Mouse (Mus musculus) MEL (cell line): ENCODE results near the gene Exog. TPM values are rescaled to one million over a fixed set of nuclear protein-coding genes. Genes with fewer than 3 reads are reported as not detected.

Source experiments
- DNase-seq: peaks from one replicate; pipeline ENCODE4 v3.0.0; 2011; ENCODE audit warnings: low read depth, low spot score
- H3K27ac ChIP-seq: 2 replicates; pipeline ENCODE4 v1.5.1; 2012; ENCODE audit warnings: low read depth, mild to moderate bottlenecking, control low read depth, low read length, moderate library complexity; ENCODE audit not compliant: control insufficient read depth
- H3K27me3 ChIP-seq, 2 experiments: fragments of 150-350 bp in 1 of 2; sonication (generic) in 1 of 2; 2 replicates each; pipeline ENCODE4 v1.6.1; 2012; ENCODE audit warnings: low read length in 2 of 2, mild to moderate bottlenecking in 2 of 2, improper control_type of control experiment in 1 of 2, moderate library complexity in 1 of 2; ENCODE audit not compliant: insufficient read depth in 2 of 2, control insufficient read depth in 1 of 2
- H3K36me3 ChIP-seq, 2 experiments: 2 replicates each; pipeline ENCODE4 v1.6.1; 2012 to 2014; ENCODE audit warnings: low read length in 2 of 2, improper control_type of control experiment in 1 of 2, inconsistent platforms in 1 of 2, mild to moderate bottlenecking in 1 of 2; ENCODE audit not compliant: insufficient read depth in 2 of 2, control insufficient read depth in 1 of 2
- H3K4me1 ChIP-seq, 2 experiments: fragments of 150-350 bp in 1 of 2; sonication (generic) in 1 of 2; 2 replicates each; pipeline ENCODE4 v1.6.1; 2012; ENCODE audit warnings: low read length in 2 of 2, improper control_type of control experiment in 1 of 2, mild to moderate bottlenecking in 1 of 2; ENCODE audit not compliant: insufficient read depth in 2 of 2, control insufficient read depth in 1 of 2
- H3K4me3 ChIP-seq, 2 experiments: fragments of 150-350 bp in 1 of 2; sonication (generic) in 1 of 2; 2 replicates each; pipeline ENCODE4 v1.5.1; 2012; ENCODE audit warnings: low read depth in 2 of 2, low read length in 2 of 2, mild to moderate bottlenecking in 2 of 2, moderate library complexity in 2 of 2, control low read depth in 1 of 2, improper control_type of control experiment in 1 of 2; ENCODE audit not compliant: control insufficient read depth in 1 of 2, insufficient read depth in 1 of 2
- H3K79me2 ChIP-seq: 2 replicates; pipeline ENCODE4 v1.6.1; 2012; ENCODE audit warnings: mild to moderate bottlenecking, low read length, moderate library complexity; ENCODE audit not compliant: control insufficient read depth, poor library complexity, insufficient read depth
- H3K9ac ChIP-seq: 2 replicates; pipeline ENCODE4 v1.6.1; 2012; ENCODE audit warnings: low read depth, mild to moderate bottlenecking, control low read depth, low read length, moderate library complexity; ENCODE audit not compliant: control insufficient read depth, poor library complexity, severe bottlenecking
- H3K9me3 ChIP-seq: fragments of 150-350 bp; sonication (generic); replicated peaks from 2 replicates; pipeline ENCODE4 v1.6.1; 2012; ENCODE audit warnings: mild to moderate bottlenecking, low read length, improper control_type of control experiment, moderate library complexity; ENCODE audit not compliant: insufficient read depth
- BHLHE40 ChIP-seq: IDR thresholded peaks from 2 replicates; pipeline ENCODE4 v1.6.1; 2012; ENCODE audit warnings: low read depth, mild to moderate bottlenecking, inconsistent platforms, low read length, improper control_type of control experiment, borderline replicate concordance
- CHD1 ChIP-seq: IDR thresholded peaks from 2 replicates; pipeline ENCODE4 v1.6.1; 2012; ENCODE audit warnings: low read depth, mild to moderate bottlenecking, inconsistent platforms, low read length, improper control_type of control experiment
- CTCF ChIP-seq, 3 experiments: IDR thresholded peaks in 2 of 3; conservative IDR thresholded peaks in 1 of 3; 2 replicates each; pipeline ENCODE4 v1.5.1; 2011 to 2012; ENCODE audit warnings: low read length in 3 of 3, low read depth in 2 of 3, mild to moderate bottlenecking in 2 of 3, improper control_type of control experiment in 1 of 3, inconsistent platforms in 1 of 3, mixed read lengths in 1 of 3, moderate library complexity in 1 of 3; ENCODE audit not compliant: control insufficient read depth in 1 of 3, insufficient read depth in 1 of 3, poor library complexity in 1 of 3, severe bottlenecking in 1 of 3
- E2F4 ChIP-seq: IDR thresholded peaks from 2 replicates; pipeline ENCODE4 v1.6.1; 2011; ENCODE audit warnings: low read depth, low read length, improper control_type of control experiment, borderline replicate concordance
- EP300 ChIP-seq, 2 experiments: IDR thresholded peaks; 2 replicates each; pipeline ENCODE4 v1.6.1; 2011; ENCODE audit warnings: improper control_type of control experiment in 2 of 2, low read length in 2 of 2, low read depth in 1 of 2, mild to moderate bottlenecking in 1 of 2
- ETS1 ChIP-seq: IDR thresholded peaks from 2 replicates; pipeline ENCODE4 v1.6.1; 2012; ENCODE audit warnings: low read depth, mild to moderate bottlenecking, inconsistent platforms, low read length, improper control_type of control experiment, moderate library complexity
- GABPA ChIP-seq: IDR thresholded peaks from 2 replicates; pipeline ENCODE4 v1.6.1; 2012; ENCODE audit warnings: low read depth, mild to moderate bottlenecking, inconsistent platforms, low read length, improper control_type of control experiment, moderate library complexity
- GATA1 ChIP-seq: IDR thresholded peaks from 2 replicates; pipeline ENCODE4 v1.6.1; 2011; ENCODE audit warnings: low read depth, low read length, improper control_type of control experiment
- HCFC1 ChIP-seq: IDR thresholded peaks from 2 replicates; pipeline ENCODE4 v1.6.1; 2012; ENCODE audit warnings: low read depth, mild to moderate bottlenecking, inconsistent platforms, low read length, improper control_type of control experiment, moderate library complexity
- JUND ChIP-seq: IDR thresholded peaks from 2 replicates; pipeline ENCODE4 v1.6.1; 2011; ENCODE audit warnings: low read depth, mild to moderate bottlenecking, improper control_type of control experiment, low read length
- KAT2A ChIP-seq: conservative IDR thresholded peaks from 2 replicates; pipeline ENCODE4 v1.6.1; 2012; ENCODE audit warnings: low read depth, low read length, improper control_type of control experiment, inconsistent platforms
- MAFK ChIP-seq: IDR thresholded peaks from 2 replicates; pipeline ENCODE4 v1.6.1; 2011; ENCODE audit warnings: low read depth, mild to moderate bottlenecking, low read length, improper control_type of control experiment, borderline replicate concordance
- MEF2A ChIP-seq: IDR thresholded peaks from 2 replicates; pipeline ENCODE4 v1.6.1; 2014; ENCODE audit warnings: low read depth, mild to moderate bottlenecking, inconsistent platforms, low read length, improper control_type of control experiment; ENCODE audit not compliant: poor library complexity, insufficient replicate concordance, severe bottlenecking; ENCODE audit errors: extremely low read depth
- MYC ChIP-seq: IDR thresholded peaks from 2 replicates; pipeline ENCODE4 v1.6.1; 2011; ENCODE audit warnings: low read depth, mild to moderate bottlenecking, low read length, improper control_type of control experiment, moderate library complexity
- NELFE ChIP-seq: IDR thresholded peaks from 2 replicates; pipeline ENCODE4 v1.6.1; 2011; ENCODE audit warnings: low read depth, low read length, improper control_type of control experiment
- POLR2AphosphoS2 ChIP-seq: IDR thresholded peaks from 2 replicates; pipeline ENCODE4 v1.6.1; 2011; ENCODE audit warnings: low read length, improper control_type of control experiment
- POLR2AphosphoS5 ChIP-seq: IDR thresholded peaks from 2 replicates; pipeline ENCODE4 v1.6.1; 2012; ENCODE audit warnings: low read depth, borderline replicate concordance, mild to moderate bottlenecking, inconsistent platforms, low read length, moderate library complexity, mixed read lengths
- SIN3A ChIP-seq: IDR thresholded peaks from 2 replicates; pipeline ENCODE4 v1.6.1; 2012; ENCODE audit warnings: low read length, improper control_type of control experiment, inconsistent platforms
- TAL1 ChIP-seq: IDR thresholded peaks from 2 replicates; pipeline ENCODE4 v1.6.1; 2012; ENCODE audit warnings: mild to moderate bottlenecking, inconsistent platforms, low read length, moderate library complexity, mixed read lengths
- TBP ChIP-seq: IDR thresholded peaks from 2 replicates; pipeline ENCODE4 v1.8.0; 2011; ENCODE audit warnings: low read depth, low read length, improper control_type of control experiment
- TCF12 ChIP-seq: IDR thresholded peaks from 2 replicates; pipeline ENCODE4 v1.6.1; 2014; ENCODE audit warnings: low read depth, mild to moderate bottlenecking, inconsistent platforms, low read length, improper control_type of control experiment, moderate library complexity
- UBTF ChIP-seq: IDR thresholded peaks from 2 replicates; pipeline ENCODE4 v1.6.1; 2012; ENCODE audit warnings: low read depth, mild to moderate bottlenecking, inconsistent platforms, low read length, improper control_type of control experiment, moderate library complexity, borderline replicate concordance; ENCODE audit not compliant: insufficient read depth
- USF1 ChIP-seq: IDR thresholded peaks from 2 replicates; pipeline ENCODE4 v1.6.1; 2014; ENCODE audit warnings: low read depth, mild to moderate bottlenecking, inconsistent platforms, low read length, improper control_type of control experiment, moderate library complexity
- ZKSCAN1 ChIP-seq: IDR thresholded peaks from 2 replicates; pipeline ENCODE4 v1.6.1; 2012; ENCODE audit warnings: low read depth, mild to moderate bottlenecking, inconsistent platforms, low read length, improper control_type of control experiment, moderate library complexity
- polyA plus RNA-seq, 2 experiments: library from polyadenylated mRNA; stranded (reverse) in 1 of 2; unstranded in 1 of 2; fragments of >175 nt in 1 of 2; fragments of >200 nt in 1 of 2; gene quantifications; 2 replicates each; pipeline versions ENCODE4 v1.2.1 to v1.2.4; 2012; ENCODE audit warnings: low replicate concordance in 2 of 2, low read depth in 1 of 2; ENCODE audit not compliant: insufficient read length in 2 of 2, insufficient read depth in 1 of 2, missing spikeins in 1 of 2
- total RNA-seq: library from RNA; depleted of rRNA; stranded (reverse); fragments of 300-350 nt; gene quantifications from 2 replicates; pipeline ENCODE4 v1.2.3, GENCODE M21; 2012

The Exog gene
- total and polyA plus RNA-seq, 3 experiments = 11.7 to 12.1 TPM; not detected in 1

- no peak for DNase-seq
- Histone ChIP-seq H3K9ac (no peak overlapping the region), H3K79me2 (0 out of 2 replicates have a peak, but pooled peaks cover 1% of the 10 kb centered on the region), H3K27me3 (no peaks in the 10 kb centered on the region), H3K36me3 (no peaks in the 10 kb centered on the region; a peak in 1 of 4 replicates), H3K27ac (no peak overlapping the region), H3K9me3 (no peaks in the 10 kb centered on the region), H3K4me3 (no peak overlapping the region), H3K4me1 (no peaks in the 10 kb centered on the region)
- TF ChIP-seq MEF2A (no peak), UBTF (no peak), GATA1 (no peak), EP300 (IDR thresholded peaks at IDR 0.05; ENCODE audit: low read depth in 1 of 2, low read length in 2 of 2) (no peak), ETS1 (no peak), JUND (no peak), KAT2A (no peak), CHD1 (no peak), HCFC1 (no peak), POLR2AphosphoS2 (no peak), NELFE (no peak), CTCF (IDR thresholded peaks at IDR 0.05 in 2 of 3, conservative IDR thresholded peaks at IDR 0.05 in 1 of 3; ENCODE audit: control insufficient read depth in 1 of 3, insufficient read depth in 1 of 3, low read depth in 2 of 3, low read length in 3 of 3, poor library complexity in 1 of 3, severe bottlenecking in 1 of 3) (no peak), TBP (no peak), TAL1 (no peak), POLR2AphosphoS5 (no peak)
Observed at GRCm38 (mm10) chr9:119455967-119456366, 11.2 kb downstream of the Exog start.

- DNase-seq = no peak
Observed at GRCm38 (mm10) chr9:119457122-119457521, 12.4 kb downstream of the Exog start.

More at GRCm38 (mm10) chr9:119457122-119457521, 12.4 kb downstream of the Exog start:
- TF ChIP-seq EP300 (IDR thresholded peaks at IDR 0.05; ENCODE audit: low read depth in 1 of 2, low read length in 2 of 2) (no peak), E2F4 (no peak), ETS1 (no peak), KAT2A (no peak), USF1 (no peak), BHLHE40 (no peak), NELFE (no peak), GABPA (no peak), MYC (no peak), MAFK (no peak), TAL1 (no peak), SIN3A (no peak), TCF12 (no peak), ZKSCAN1 (no peak)
- TF ChIP-seq, all 39 proteins: peak for 0
- no peak overlapping the region for H3K4me3 ChIP-seq
- 0 out of 2 replicates have a peak, but pooled peaks cover 1% of the 10 kb centered on the region for H3K79me2 ChIP-seq
- H3K27me3 ChIP-seq = no peaks in the 10 kb centered on the region
- no peak overlapping the region for H3K27ac ChIP-seq
- no peaks in the 10 kb centered on the region for H3K4me1 ChIP-seq
- no peak overlapping the region for H3K9ac ChIP-seq
- H3K9me3 ChIP-seq = no peaks in the 10 kb centered on the region
- no peaks in the 10 kb centered on the region; a peak in 1 of 4 replicates for H3K36me3 ChIP-seq
